Mouse (Mus musculus): ENCODE results near the gene Nav2.

The Nav2 gene

GRCm38 (mm10) chr7:49052871-49053618 lies 144.5 kb downstream of the Nav2 start:
- DNase-seq (ENCODE audit: low spot score in 2 of 2), result no peak

DNA sequence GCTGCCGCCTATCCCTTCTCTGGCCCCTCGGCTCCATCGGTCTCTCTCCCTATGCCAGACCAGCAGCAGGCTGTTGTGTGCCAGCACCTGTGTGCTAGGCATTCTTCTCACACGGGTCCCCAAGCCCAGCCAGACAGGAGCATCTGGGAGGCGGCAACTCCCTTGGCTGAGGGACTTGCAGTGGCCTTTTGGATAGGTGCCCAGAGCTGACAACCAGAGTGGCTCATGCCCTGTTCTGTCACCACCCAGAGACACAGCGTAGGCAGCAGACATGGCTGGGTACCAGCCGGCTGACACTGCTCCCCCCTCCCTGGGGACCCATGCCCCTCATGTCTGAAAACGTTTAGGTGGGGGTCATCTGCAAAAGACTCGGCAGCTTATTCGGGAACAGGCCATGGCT lies 146.8 kb downstream of the Nav2 start:
- DNase-seq (ENCODE audit: low spot score in 2 of 2), result no peak

- no peak for DNase-seq (ENCODE audit: low spot score in 2 of 2)
These were observed 149.9 kb downstream of the Nav2 start for GRCm38 (mm10) chr7:49058304-49059012.

- DNase-seq (ENCODE audit: low spot score in 2 of 2), result no peak
These were observed 156.4 kb downstream of the Nav2 start for GRCm38 (mm10) chr7:49064792-49065521.

GRCm38 (mm10) chr7:49065621-49066475 lies 157.3 kb downstream of the Nav2 start:
- peak in 1 of 2 experiments; percentile 14 for DNase-seq (ENCODE audit: low spot score in 2 of 2)

- DNase-seq (ENCODE audit: low spot score in 2 of 2), result no peak
These were observed 158.3 kb downstream of the Nav2 start for GRCm38 (mm10) chr7:49066828-49067227.

DNA sequence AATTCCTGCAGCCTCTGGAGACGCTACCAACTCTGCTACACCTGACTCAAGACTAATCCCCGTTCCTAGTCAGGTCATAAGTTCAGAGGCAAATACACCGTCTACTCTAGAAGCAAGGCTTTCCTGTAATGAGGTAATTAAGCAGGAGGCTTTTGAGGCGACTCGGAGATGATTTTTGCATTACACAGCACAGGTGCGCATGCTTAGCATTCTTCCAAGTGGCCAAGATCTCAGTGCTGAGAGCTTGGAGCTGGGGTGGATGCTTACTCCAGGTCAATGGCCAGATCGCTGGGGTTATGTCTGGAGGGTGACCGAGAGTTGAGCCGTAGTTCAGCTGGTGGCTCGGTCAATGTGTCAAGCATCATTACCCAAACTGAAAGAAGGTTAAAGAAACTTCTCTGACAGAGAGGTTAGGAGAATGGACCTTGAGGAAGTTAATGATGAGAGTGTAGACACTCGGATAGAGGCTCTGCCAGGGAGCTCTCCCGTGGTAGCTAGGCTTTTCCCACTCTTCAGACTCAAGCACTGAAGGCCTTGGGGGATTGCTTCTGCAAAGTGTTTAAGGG lies 161.0 kb downstream of the Nav2 start:
- DNase-seq (ENCODE audit: low spot score in 2 of 2), result no peak

DNA sequence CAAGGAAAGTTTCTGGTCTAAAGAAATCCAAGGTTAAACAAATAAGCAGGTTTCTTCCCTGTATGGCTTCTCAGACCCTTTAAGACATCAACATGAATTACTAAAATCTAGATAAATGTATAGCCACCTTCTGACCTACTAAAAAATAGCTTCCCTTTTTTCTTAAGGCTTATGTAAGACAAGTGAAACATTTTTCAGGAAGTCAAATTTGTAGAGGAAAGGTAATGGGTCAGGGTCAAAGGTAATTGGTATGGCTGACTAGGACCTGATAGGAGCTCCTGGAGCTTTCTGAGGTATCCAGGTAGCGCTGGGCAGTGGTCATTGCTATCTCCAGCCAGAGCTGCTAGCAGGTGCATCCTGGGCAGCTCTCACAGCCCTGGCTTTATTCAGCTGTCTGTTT lies 162.1 kb downstream of the Nav2 start:
- no peak for DNase-seq (ENCODE audit: low spot score in 2 of 2)

- no peak for DNase-seq (ENCODE audit: low spot score in 2 of 2)
These were observed 162.6 kb downstream of the Nav2 start for GRCm38 (mm10) chr7:49071141-49071567.

GRCm38 (mm10) chr7:49075333-49075934 lies 166.9 kb downstream of the Nav2 start:
- no peak for DNase-seq (ENCODE audit: low spot score in 2 of 2)

DNA sequence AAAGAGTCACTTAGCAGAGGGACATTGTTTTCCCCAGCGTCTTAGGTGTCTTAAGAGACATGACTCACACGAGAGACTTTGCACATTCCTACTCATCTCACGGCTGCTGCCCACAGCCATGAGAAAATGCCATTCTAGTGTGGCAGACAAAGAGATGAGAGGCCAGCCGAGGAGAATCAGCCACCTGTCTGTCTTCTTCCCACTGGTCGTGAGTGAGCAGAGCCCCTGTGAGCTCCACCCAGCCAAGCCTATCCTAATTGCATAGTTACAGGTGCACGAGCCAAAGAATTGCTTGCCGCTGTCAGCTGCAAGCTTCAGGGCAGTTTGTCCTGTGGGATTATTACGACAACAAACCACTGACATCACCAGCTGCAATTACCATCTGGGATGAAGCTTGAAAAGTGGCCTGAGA lies 167.8 kb downstream of the Nav2 start:
- no peak for DNase-seq (ENCODE audit: low spot score in 2 of 2)

DNA sequence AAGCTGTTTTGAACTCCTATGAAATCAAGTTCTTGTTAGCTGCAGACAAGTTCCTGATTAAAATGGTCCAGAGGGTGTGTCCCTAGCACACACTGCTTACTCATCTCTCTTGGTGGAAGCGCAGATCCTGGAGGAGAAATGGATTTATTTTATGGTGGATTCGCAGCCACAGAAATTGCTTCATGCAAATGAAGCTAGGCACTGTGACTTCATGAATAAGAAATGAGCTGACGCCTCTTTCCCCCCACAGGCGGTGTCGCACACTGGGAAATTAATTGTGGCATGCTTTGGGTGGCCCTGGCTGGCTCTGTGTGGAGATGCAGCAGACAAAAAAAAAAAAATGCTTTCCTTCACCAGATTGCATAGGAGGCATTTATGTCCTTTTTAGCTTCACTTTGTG lies 170.4 kb downstream of the Nav2 start:
- no peak for DNase-seq (ENCODE audit: low spot score in 2 of 2)

DNA sequence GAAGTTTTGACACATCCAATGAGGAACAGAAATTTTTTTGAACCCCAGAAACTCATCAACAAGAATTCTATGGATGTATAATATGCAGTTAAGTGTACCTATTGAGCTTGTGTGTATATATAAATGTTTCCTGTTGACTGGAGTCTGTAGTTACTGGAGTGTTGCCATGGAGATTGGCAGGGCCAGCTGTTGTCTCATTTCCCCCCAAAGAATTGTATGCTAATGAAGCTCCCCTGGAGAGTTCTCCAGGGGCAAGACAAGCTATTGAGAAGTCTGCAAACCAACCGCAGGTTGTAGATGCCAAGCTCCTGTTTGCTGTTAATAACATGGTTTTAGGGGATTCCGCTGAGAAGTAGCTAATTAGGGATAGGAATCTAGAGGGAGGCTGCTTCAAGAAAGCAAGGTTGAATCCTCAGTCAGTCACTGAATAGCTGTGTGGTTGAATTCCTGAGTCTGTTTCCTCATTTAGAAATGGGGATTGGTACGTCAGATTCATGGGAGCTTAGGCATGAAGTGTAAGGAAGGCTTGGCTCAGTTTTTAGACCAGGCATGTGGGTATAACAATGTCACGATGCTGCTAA lies 174.2 kb downstream of the Nav2 start:
- DNase-seq (ENCODE audit: low spot score in 2 of 2), result no peak

DNA sequence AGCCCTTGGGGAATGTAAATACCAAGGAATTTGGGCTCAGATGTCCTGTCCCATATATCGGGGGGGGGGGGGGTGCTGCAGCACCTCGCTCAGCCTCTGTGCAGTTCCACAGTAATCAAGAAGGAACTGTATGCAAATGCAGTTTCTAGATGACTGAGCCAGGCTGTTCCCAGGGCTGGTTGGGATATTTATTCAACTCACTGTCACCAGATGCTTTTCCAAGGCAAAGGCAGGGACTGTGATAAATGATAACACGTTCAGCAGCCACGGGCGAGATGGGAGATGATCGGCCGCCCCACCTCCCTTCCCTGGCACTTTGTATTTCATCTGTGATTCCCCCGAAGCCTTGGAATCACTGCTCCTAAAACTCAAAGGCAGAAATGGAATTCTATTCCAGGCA lies 176.3 kb downstream of the Nav2 start:
- DNase-seq (ENCODE audit: low spot score in 2 of 2), result no peak

GRCm38 (mm10) chr7:49085759-49086158 lies 177.2 kb downstream of the Nav2 start:
- DNase-seq (ENCODE audit: low spot score in 2 of 2), result no peak

DNA sequence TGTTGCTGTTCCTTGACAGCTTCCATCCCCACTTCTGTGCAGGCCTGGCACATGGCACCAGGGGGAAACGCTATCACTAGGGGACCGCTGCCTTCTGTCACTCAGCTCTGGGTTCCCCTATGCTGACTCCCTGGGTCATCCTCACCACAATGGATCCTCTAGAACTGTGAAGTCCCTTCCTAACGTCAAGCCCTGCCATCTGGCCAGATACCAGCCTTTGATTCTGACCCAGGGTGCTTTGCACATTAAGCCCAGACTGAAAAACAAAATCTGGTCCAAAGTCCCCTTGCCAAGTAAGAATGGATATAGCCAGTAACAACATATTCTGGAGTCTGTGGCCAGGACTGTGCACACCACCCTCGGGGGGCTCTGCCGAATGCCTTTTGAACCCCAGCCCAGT lies 178.6 kb downstream of the Nav2 start:
- DNase-seq (ENCODE audit: low spot score in 2 of 2), result no peak

- DNase-seq (ENCODE audit: low spot score in 2 of 2), result no peak
These were observed 179.8 kb downstream of the Nav2 start for GRCm38 (mm10) chr7:49088198-49088912.

DNA sequence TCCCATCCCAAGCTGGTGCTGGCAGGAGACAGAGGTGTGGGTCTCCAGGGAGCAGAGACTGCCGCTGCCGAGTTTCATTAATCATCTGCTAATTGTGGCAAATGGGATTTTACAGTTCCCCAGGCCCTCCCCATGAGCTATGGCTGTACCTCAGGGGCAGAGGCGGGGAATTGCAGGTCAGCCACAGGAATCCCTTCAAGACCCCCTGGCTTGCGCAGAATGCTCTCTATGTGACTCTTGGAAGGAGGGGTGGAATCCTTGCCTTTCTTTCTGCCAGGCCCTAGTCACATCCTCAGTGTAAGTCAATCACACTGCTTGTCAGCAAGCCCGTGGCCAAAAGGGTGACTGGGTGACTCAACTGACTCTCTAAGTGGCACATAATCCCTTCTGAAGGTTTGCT lies 182.9 kb downstream of the Nav2 start:
- no peak for DNase-seq (ENCODE audit: low spot score in 2 of 2)

DNA sequence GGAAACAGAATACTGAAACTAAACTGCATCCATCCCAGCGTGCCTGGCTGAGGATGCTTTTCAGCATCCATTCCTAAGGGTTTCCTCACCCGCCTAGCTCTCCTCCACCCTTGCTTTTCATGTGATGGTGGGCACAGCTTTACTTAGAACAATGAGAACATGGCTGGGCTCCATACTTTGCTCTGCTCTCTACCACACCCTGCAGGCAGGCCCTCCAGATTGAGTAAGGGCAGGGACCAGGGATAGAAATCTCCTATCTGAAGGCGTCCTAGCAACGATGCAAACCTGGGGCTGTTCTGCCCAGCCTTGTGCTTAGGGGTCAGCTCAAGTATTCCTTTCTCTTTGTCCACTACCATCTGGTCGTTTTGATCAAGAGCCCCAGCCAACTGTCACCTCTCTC lies 183.4 kb downstream of the Nav2 start:
- no peak for DNase-seq (ENCODE audit: low spot score in 2 of 2)

DNA sequence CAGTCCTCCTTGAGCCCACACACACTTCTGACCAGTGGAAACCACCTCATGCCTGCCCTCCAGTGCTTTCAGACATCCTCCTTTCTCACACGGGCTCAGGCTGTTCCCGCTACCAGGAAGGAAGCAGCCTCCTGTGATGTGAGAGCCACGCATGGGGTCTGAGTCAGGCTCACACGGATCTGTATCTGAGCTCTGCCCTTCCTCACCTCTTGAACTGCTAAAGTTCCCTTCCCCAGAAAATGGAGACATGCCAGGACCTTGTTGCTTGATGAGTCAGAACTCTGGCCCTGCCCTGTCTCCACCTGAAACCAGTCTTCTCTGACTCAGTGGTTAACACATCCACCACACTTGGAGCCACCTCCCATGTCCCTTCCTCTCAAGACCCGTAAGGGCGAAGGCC lies 185.1 kb downstream of the Nav2 start:
- peak; percentile 7 to 41 for DNase-seq (ENCODE audit: low spot score in 2 of 2)
